Mouse (Mus musculus): ENCODE data around the gene Nanog.
"Not testable (repeated sequence)": the region's sequence is repeated elsewhere in the genome, so short reads cannot be mapped to it uniquely, and the experiment has no call there.

Nanog gene

GRCm38 (mm10) chr6:122707036-122707800, at the start of gene Nanog:
Gene Nanog, plus strand, starts transcription at chr6:122707489.
- no peak for DNase-seq (ENCODE audit: low spot score in 2 of 2)

GRCm38 (mm10) chr6:122657630-122658029, 49.7 kb upstream of the Nanog start:
- DNase-seq (ENCODE audit: low spot score in 2 of 2): no peak

- no peak for DNase-seq (ENCODE audit: low spot score in 2 of 2)
Measured at GRCm38 (mm10) chr6:122659567-122659966, 47.7 kb upstream of the Nanog start.

- no peak for DNase-seq (ENCODE audit: low spot score in 2 of 2)
Measured at GRCm38 (mm10) chr6:122660601-122661379, 46.5 kb upstream of the Nanog start.

- no peak for DNase-seq (ENCODE audit: low spot score in 2 of 2)
Measured at GRCm38 (mm10) chr6:122662551-122663264, 44.6 kb upstream of the Nanog start.

- DNase-seq (ENCODE audit: low spot score in 2 of 2): no peak
Measured at GRCm38 (mm10) chr6:122663596-122664206, 43.6 kb upstream of the Nanog start.

- no peak for DNase-seq (ENCODE audit: low spot score in 2 of 2)
Measured at GRCm38 (mm10) chr6:122665866-122666265, 41.4 kb upstream of the Nanog start.

- no peak for DNase-seq (ENCODE audit: low spot score in 2 of 2)
Measured at GRCm38 (mm10) chr6:122667715-122668114, 39.6 kb upstream of the Nanog start.

GRCm38 (mm10) chr6:122668823-122669222, 38.5 kb upstream of the Nanog start:
- DNase-seq (ENCODE audit: low spot score in 2 of 2): no peak

GRCm38 (mm10) chr6:122669406-122670200, 37.7 kb upstream of the Nanog start:
- peak; percentile 74 to 77 for DNase-seq (ENCODE audit: low spot score in 2 of 2)

- no peak for DNase-seq (ENCODE audit: low spot score in 2 of 2)
Measured at GRCm38 (mm10) chr6:122670201-122670551, 37.1 kb upstream of the Nanog start.

GRCm38 (mm10) chr6:122670841-122671240, 36.4 kb upstream of the Nanog start:
- DNase-seq (ENCODE audit: low spot score in 2 of 2): no peak

GRCm38 (mm10) chr6:122672746-122673145, 34.5 kb upstream of the Nanog start:
- DNase-seq (ENCODE audit: low spot score in 2 of 2): no peak

GRCm38 (mm10) chr6:122682646-122683045, 24.6 kb upstream of the Nanog start:
- DNase-seq (ENCODE audit: low spot score in 2 of 2): no peak

- DNase-seq (ENCODE audit: low spot score in 2 of 2): no peak
Measured at GRCm38 (mm10) chr6:122686709-122687108, 20.6 kb upstream of the Nanog start.

- DNase-seq (ENCODE audit: low spot score in 2 of 2): no peak
Measured at GRCm38 (mm10) chr6:122689411-122690055, 17.8 kb upstream of the Nanog start.

GRCm38 (mm10) chr6:122690082-122690481, 17.2 kb upstream of the Nanog start:
- DNase-seq (ENCODE audit: low spot score in 2 of 2): no peak

- no peak for DNase-seq (ENCODE audit: low spot score in 2 of 2)
Measured at GRCm38 (mm10) chr6:122695398-122695797, 11.9 kb upstream of the Nanog start.

GRCm38 (mm10) chr6:122699628-122700027, 7.7 kb upstream of the Nanog start:
- DNase-seq (ENCODE audit: low spot score in 2 of 2): not testable (repeated sequence)

GRCm38 (mm10) chr6:122701816-122702215, 5.5 kb upstream of the Nanog start:
- no peak for DNase-seq (ENCODE audit: low spot score in 2 of 2)

Measured in urinary bladder, adult 18-20 months (tissue).